Mouse (Mus musculus) bone marrow macrophage, adult 2 months (primary cell): ENCODE measurements at regions not wholly inside any gene's neighbourhood (a gene's known extent, or its start where the extent isn't known, plus 50 kb on each side); places are given as distances from the start of the nearest gene placed in this dataset.

Experiments
- H3K27ac ChIP-seq: 2 replicates; pipeline ENCODE4 v1.5.1; 2012; ENCODE audit warnings: low read depth, low read length; ENCODE audit not compliant: insufficient read depth
- H3K4me1 ChIP-seq: 2 replicates; pipeline ENCODE4 v1.6.1; 2012; ENCODE audit warnings: low read length; ENCODE audit not compliant: control insufficient read depth, insufficient read depth
- H3K4me3 ChIP-seq: 2 replicates; pipeline ENCODE4 v1.5.1; 2012; ENCODE audit warnings: mild to moderate bottlenecking, low read length, moderate library complexity; ENCODE audit not compliant: insufficient read depth
- CTCF ChIP-seq: IDR thresholded peaks from 2 replicates; pipeline ENCODE4 v1.5.1; 2012; ENCODE audit warnings: low read depth, mild to moderate bottlenecking, low read length, moderate library complexity
- POLR2A ChIP-seq: IDR thresholded peaks from 2 replicates; pipeline ENCODE4 v1.6.1; 2012; ENCODE audit warnings: mild to moderate bottlenecking, low read depth, low read length, borderline replicate concordance

DNA sequence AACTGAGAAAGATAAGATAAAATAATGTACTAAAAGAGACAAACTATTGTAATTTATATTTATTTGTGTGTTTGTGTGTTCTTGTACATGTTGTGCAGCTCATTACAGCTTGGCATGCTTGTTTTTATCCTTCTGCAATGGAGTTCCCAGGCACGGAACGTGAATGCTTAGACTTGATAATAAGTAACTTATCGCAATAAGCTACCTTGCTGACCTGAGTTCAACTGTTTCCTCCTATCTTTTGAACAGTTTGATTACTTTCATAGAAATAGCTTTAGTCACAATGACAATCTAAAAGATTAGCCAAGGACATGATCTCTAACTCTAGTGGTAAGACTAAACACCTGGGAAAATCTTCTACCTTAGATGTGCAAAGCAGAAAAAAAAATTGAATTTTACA, 138.9 kb upstream of the Flrt2 start:
- no peak for TF ChIP-seq POLR2A
- no peak for TF ChIP-seq CTCF
- H3K4me3 ChIP-seq = no peak overlapping the region
- H3K4me1 ChIP-seq = peaks cover 15% of the 10 kb centered on the region
- H3K27ac ChIP-seq = no peak overlapping the region

DNA sequence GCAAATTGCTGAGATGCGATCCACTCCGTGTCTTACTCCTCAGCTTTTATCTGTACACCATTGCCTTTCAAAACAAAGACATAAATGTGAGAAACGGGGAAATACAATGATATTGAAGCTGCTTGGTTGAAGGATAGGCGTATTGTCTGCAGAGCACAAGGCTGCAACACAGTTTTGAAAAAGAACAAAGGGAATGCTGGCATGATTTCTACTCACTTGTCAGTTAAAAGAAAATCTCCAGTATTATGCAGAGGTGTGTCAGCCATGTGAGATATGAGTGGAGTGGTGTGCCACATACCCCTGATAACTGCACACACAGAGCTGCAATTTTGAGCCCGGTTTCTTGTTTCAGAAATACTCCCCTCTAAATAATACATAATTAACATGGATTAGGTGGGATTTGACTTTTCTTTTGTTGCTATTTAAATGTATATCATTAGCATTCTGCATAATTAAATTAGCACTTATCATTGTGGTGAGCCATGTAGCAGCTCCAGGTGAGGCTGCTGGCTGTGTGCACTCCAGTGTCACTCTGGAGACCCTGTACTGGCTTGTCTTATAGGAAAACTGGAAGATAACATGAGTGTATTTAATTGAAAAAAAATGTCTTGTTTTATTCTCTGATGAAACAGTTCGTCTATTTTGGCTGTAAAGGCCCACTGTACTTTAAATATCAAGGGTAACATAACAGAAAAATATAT, 133.2 kb upstream of the Flrt2 start:
- Histone ChIP-seq H3K4me1 (peaks cover 28% of the 10 kb centered on the region), H3K27ac (peak overlapping the region; percentile 91), H3K4me3 (no peak overlapping the region)
- TF ChIP-seq CTCF = no peak
- no peak for TF ChIP-seq POLR2A

DNA sequence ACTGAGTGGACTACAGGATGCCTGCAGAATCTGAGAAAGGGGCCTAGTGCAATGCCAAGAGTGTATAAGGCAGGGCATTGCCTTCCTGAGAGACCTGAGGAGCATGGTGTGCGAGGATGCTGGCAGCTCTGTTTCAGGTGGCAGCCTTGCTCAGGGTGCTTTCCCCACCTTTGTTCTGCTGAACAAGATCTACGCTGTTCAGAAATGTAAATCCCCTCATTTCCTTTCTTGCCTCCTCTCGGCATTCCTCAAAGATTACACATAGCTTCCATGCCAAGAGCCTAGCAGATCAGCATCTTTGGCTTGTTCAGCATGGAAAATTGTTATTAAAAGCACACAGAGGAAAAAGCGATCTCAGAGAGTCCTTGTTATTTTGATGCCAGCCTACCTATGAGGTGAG, 128.6 kb upstream of the Flrt2 start:
- Histone ChIP-seq H3K27ac (no peak overlapping the region), H3K4me3 (no peak overlapping the region), H3K4me1 (peaks cover 11% of the 10 kb centered on the region)
- no peak for TF ChIP-seq CTCF
- TF ChIP-seq POLR2A = no peak

DNA sequence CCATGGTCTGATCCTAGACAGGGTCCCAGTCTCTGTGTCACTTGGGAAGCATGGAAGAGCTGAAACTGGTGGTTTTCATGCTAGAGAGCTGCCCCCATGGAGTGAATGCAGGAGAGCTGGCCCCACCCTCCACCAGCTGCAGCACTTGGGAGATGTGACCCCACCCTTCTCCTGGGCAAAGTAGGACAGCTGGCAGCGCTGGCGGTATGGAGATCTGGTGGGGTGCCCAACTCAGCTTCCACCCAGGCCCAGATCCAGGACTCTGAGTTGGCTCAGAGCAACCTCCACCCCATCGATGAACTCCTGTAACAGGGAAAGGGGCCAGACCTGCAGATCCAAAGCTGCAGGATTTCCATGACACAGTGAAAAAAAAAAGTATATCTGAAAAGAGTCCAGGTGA, 115.3 kb upstream of the Flrt2 start:
- no peaks in the 10 kb centered on the region for H3K4me1 ChIP-seq
- no peak overlapping the region for H3K4me3 ChIP-seq
- no peak overlapping the region for H3K27ac ChIP-seq
- no peak for TF ChIP-seq CTCF
- TF ChIP-seq POLR2A = no peak

DNA sequence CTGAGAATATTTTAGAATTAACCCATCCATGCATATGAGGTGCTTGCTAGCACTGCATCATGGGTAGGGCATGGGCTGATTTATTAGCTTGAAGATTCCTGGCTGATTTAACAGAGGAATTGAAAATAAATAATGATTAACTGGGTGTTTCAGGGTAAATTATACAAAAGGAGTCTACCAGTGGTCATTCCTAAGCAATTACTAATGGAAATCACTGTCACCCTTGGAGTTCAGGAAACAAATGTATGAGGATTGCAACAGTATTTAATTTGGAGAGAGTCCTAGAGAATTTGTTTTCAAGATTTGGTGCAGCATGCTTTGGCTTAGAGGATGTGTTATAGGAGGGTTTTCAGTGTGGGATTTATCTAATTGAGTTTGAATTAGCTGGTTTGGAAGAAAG, 103.0 kb upstream of the Flrt2 start:
- no peak overlapping the region for H3K27ac ChIP-seq
- no peak overlapping the region for H3K4me3 ChIP-seq
- TF ChIP-seq CTCF (no peak), POLR2A (no peak)
- H3K4me1 ChIP-seq = no peaks in the 10 kb centered on the region

DNA sequence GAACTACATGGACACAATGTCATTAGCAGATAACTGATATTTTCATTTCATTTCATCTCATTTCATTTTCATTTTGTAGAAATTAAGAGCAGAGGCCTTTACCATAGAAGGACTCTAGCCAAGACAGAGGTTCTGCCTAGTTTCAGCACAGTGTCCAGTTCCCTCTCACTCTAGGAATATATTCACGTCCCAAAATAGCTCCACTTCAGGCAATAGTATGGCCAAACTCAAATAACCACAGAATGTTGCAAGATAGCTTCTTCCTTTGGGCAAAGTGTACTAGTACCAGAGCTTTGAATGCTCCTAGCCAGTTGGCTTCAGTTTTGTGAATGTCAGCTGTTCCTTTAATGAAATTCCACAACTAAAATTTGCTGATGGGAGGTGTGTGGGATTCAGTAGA, 72.7 kb upstream of the Flrt2 start:
- Histone ChIP-seq H3K4me1 (peaks cover 3% of the 10 kb centered on the region; the same call in 1 of the 2 replicates), H3K4me3 (no peak overlapping the region), H3K27ac (no peak overlapping the region)
- no peak for TF ChIP-seq CTCF

DNA sequence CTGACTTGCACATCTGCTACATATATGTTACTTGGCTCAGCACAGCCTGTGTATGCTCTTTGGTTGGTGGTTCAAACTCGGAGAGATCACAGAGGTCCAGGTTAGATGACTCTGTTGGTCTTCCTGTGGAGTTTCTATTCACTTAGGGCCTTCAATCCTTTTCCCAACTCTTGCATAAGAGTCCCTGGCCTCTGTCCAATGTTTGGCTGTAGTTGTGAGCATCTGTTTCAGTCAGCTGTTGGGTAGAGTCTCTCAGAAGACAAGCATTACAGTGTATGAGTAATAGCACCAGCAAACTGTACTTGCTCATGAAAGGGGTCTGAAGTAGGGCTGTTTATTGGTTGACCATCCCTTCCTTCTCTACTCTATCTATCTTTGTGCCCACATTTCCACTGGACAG, 61.0 kb upstream of the Flrt2 start:
- Histone ChIP-seq H3K4me1 (no peaks in the 10 kb centered on the region), H3K27ac (no peak overlapping the region), H3K4me3 (no peak overlapping the region)
- TF ChIP-seq CTCF = no peak
- TF ChIP-seq POLR2A = no peak

DNA sequence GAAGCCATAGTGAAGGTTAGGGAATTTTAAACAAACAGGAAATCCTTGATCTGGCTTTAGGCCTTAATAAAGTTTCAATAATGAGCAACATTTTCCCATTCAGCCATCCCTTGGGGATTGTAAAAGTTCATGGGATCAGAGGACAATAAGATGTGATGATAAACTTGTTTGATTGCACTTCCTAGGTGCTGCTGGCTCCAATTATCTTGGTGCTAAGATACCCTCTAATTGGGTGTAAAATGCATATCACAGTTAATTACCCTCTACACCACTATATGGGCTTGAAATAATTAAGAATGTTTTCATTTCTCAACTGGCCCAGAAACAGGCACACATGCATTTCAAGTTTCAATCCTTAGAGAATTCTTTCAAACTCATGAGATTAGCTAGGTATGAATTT, 55.4 kb upstream of the Flrt2 start:
- Histone ChIP-seq H3K4me1 (no peaks in the 10 kb centered on the region; the same call in 1 of the 2 replicates), H3K27ac (no peak overlapping the region), H3K4me3 (no peak overlapping the region)
- TF ChIP-seq CTCF (no peak), POLR2A (no peak)

DNA sequence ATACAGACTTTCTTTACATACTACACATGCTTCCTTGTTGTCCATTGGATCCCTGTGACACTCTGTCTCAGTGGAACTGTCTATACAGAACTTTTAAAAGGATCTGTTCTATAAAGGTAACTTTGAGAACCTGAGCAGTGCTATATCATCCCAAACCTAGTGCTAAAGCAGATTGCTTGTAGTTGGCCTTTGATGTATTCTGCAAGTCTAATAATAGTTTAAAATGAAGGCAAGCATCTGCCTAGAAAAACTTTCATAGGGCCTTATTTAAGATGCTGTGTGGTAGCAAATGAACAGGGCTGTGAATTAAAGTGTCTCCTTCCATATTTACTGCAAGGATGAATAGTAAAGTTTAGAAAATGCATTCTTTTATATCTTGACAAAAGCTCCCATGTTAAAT, 52.1 kb upstream of the Flrt2 start:
- TF ChIP-seq POLR2A = no peak
- no peak for TF ChIP-seq CTCF
- Histone ChIP-seq H3K4me3 (no peak overlapping the region), H3K27ac (no peak overlapping the region), H3K4me1 (no peaks in the 10 kb centered on the region; the same call in 1 of the 2 replicates)

DNA sequence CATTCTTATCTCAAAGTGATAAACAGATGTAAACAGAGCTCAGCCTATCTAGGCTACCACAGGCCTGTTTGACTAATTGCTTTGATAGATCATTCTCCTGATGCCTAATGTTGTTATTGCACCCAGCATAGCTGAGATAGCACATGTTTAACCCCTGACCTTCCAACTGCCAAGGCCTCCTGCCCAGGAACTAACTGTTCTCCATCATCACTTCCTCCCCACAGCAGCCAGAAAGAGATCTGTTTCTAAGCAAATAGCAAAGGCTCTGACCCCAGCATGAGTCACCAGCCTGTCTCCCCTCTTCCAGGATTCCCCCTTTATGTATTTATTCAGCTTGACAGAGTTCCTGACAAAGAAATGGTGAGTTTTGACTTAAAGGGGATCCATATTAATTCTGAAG, 50.4 kb upstream of the Flrt2 start:
- TF ChIP-seq POLR2A = no peak
- no peak for TF ChIP-seq CTCF
- H3K27ac ChIP-seq = no peak overlapping the region
- no peaks in the 10 kb centered on the region; the same call in 1 of the 2 replicates for H3K4me1 ChIP-seq
- no peak overlapping the region for H3K4me3 ChIP-seq
